Mouse (Mus musculus) CH12.LX (cell line): Measurements from ENCODE around the gene Edn2. TPM values are rescaled to one million over a fixed set of nuclear protein-coding genes. Genes with fewer than 3 reads are reported as not detected.

Experiments
- DNase-seq: peaks from one replicate; pipeline ENCODE4 v3.0.0-alpha.2; 2013; ENCODE audit errors: extremely low read depth
- H3K27ac ChIP-seq: 2 replicates; pipeline ENCODE4 v1.5.1; 2012; ENCODE audit warnings: low read depth, mild to moderate bottlenecking, control low read depth, moderate library complexity; ENCODE audit not compliant: insufficient read depth
- H3K27me3 ChIP-seq: replicated peaks from 2 replicates; pipeline ENCODE3; 2012; ENCODE audit warnings: inconsistent platforms
- H3K36me3 ChIP-seq, 2 experiments: replicated peaks in 1 of 2; 2 replicates each; pipeline versions ENCODE3 to v1.6.1; 2012; ENCODE audit warnings: inconsistent platforms in 1 of 2, low read length in 1 of 2, mild to moderate bottlenecking in 1 of 2, mixed read lengths in 1 of 2, moderate library complexity in 1 of 2; ENCODE audit not compliant: control insufficient read depth in 1 of 2, insufficient read depth in 1 of 2
- H3K4me1 ChIP-seq, 2 experiments: 2 replicates each; pipeline ENCODE4 v1.6.1; 2012; ENCODE audit warnings: inconsistent platforms in 1 of 2, moderate library complexity in 1 of 2; ENCODE audit not compliant: insufficient read depth in 2 of 2, control insufficient read depth in 1 of 2
- H3K4me2 ChIP-seq: 2 replicates; pipeline ENCODE4 v1.6.1; 2012; ENCODE audit warnings: low read depth, mild to moderate bottlenecking, control low read depth; ENCODE audit not compliant: poor library complexity, insufficient read depth, severe bottlenecking
- H3K4me3 ChIP-seq, 3 experiments: fragments of 150-350 bp in 1 of 3; sonication (generic) in 1 of 3; replicated peaks in 1 of 3; 2 replicates each; pipeline versions ENCODE3 to v1.5.1; 2011 to 2012; ENCODE audit warnings: low read depth in 2 of 3, low read length in 2 of 3, mild to moderate bottlenecking in 2 of 3, moderate library complexity in 2 of 3, control low read depth in 1 of 3, improper control_type of control experiment in 1 of 3, inconsistent platforms in 1 of 3, mixed read lengths in 1 of 3; ENCODE audit not compliant: poor library complexity in 1 of 3
- H3K79me2 ChIP-seq: replicated peaks from 2 replicates; pipeline ENCODE4 v1.6.1; 2012; ENCODE audit warnings: mild to moderate bottlenecking, moderate library complexity; ENCODE audit not compliant: control insufficient read depth, poor library complexity, insufficient read depth, severe bottlenecking; ENCODE audit errors: extremely low read depth
- H3K9ac ChIP-seq: 2 replicates; pipeline ENCODE4 v1.6.1; 2012; ENCODE audit warnings: low read depth, mild to moderate bottlenecking, control low read depth, moderate library complexity; ENCODE audit not compliant: insufficient read depth
- H3K9me3 ChIP-seq: replicated peaks from 2 replicates; pipeline ENCODE3; 2012; ENCODE audit warnings: low read length, inconsistent platforms, mixed read lengths
- BHLHE40 ChIP-seq: IDR thresholded peaks from 2 replicates; pipeline ENCODE4 v1.6.1; 2011; ENCODE audit warnings: mild to moderate bottlenecking, low read depth, low read length, improper control_type of control experiment
- CHD1 ChIP-seq: IDR thresholded peaks from 2 replicates; pipeline ENCODE4 v1.6.1; 2012; ENCODE audit warnings: low read depth, low read length, improper control_type of control experiment, inconsistent platforms
- CTCF ChIP-seq, 2 experiments: IDR thresholded peaks in 1 of 2; conservative IDR thresholded peaks in 1 of 2; 2 replicates each; pipeline ENCODE4 v1.5.1; 2011 to 2012; ENCODE audit warnings: low read depth in 2 of 2, low read length in 2 of 2, improper control_type of control experiment in 1 of 2, inconsistent platforms in 1 of 2, mild to moderate bottlenecking in 1 of 2, moderate library complexity in 1 of 2
- EP300 ChIP-seq: IDR thresholded peaks from 2 replicates; pipeline ENCODE4 v1.6.1; 2011; ENCODE audit warnings: low read length, improper control_type of control experiment
- GABPA ChIP-seq: IDR thresholded peaks from 2 replicates; pipeline ENCODE4 v1.6.1; 2012; ENCODE audit warnings: low read depth, low read length, improper control_type of control experiment, inconsistent platforms; ENCODE audit not compliant: insufficient replicate concordance
- HCFC1 ChIP-seq: IDR thresholded peaks from 2 replicates; pipeline ENCODE4 v1.6.1; 2012; ENCODE audit warnings: low read depth, mild to moderate bottlenecking, inconsistent platforms, low read length, improper control_type of control experiment
- JUND ChIP-seq: conservative IDR thresholded peaks from 2 replicates; pipeline ENCODE4 v1.6.1; 2011; ENCODE audit warnings: low read depth, low read length, improper control_type of control experiment
- MAFK ChIP-seq: IDR thresholded peaks from 2 replicates; pipeline ENCODE4 v1.6.1; 2011; ENCODE audit warnings: low read length, improper control_type of control experiment; ENCODE audit not compliant: insufficient replicate concordance
- MAX ChIP-seq: IDR thresholded peaks from 2 replicates; pipeline ENCODE4 v1.6.1; 2011; ENCODE audit warnings: low read length, improper control_type of control experiment
- MAZ ChIP-seq: IDR thresholded peaks from 2 replicates; pipeline ENCODE4 v1.6.1; 2012; ENCODE audit warnings: low read depth, mild to moderate bottlenecking, inconsistent platforms, low read length, improper control_type of control experiment, moderate library complexity
- MXI1 ChIP-seq: IDR thresholded peaks from 2 replicates; pipeline ENCODE4 v1.6.1; 2011; ENCODE audit warnings: mild to moderate bottlenecking, low read depth, low read length, improper control_type of control experiment
- NRF1 ChIP-seq: IDR thresholded peaks from 2 replicates; pipeline ENCODE4 v1.6.1; 2014; ENCODE audit warnings: low read depth, mild to moderate bottlenecking, inconsistent platforms, low read length, improper control_type of control experiment, moderate library complexity
- PAX5 ChIP-seq: IDR thresholded peaks from 2 replicates; pipeline ENCODE4 v1.6.1; 2012; ENCODE audit warnings: low read length, inconsistent platforms, mixed read lengths
- POLR2A ChIP-seq: IDR thresholded peaks from 2 replicates; pipeline ENCODE4 v1.6.1; 2011; ENCODE audit warnings: low read depth, mild to moderate bottlenecking, improper control_type of control experiment, low read length
- POLR2AphosphoS2 ChIP-seq: IDR thresholded peaks from 2 replicates; pipeline ENCODE4 v1.6.1; 2011; ENCODE audit warnings: low read depth, low read length, improper control_type of control experiment
- RAD21 ChIP-seq: IDR thresholded peaks from 2 replicates; pipeline ENCODE4 v1.6.1; 2011; ENCODE audit warnings: low read depth, mild to moderate bottlenecking, low read length, improper control_type of control experiment, moderate library complexity
- RCOR1 ChIP-seq: conservative IDR thresholded peaks from 2 replicates; pipeline ENCODE4 v1.6.1; 2012; ENCODE audit warnings: low read depth, mild to moderate bottlenecking, inconsistent platforms, low read length, improper control_type of control experiment
- SMC3 ChIP-seq: IDR thresholded peaks from 2 replicates; pipeline ENCODE4 v1.6.1; 2011; ENCODE audit warnings: low read depth, low read length, improper control_type of control experiment
- TCF12 ChIP-seq: IDR thresholded peaks from 2 replicates; pipeline ENCODE4 v1.6.1; 2014; ENCODE audit warnings: low read depth, mild to moderate bottlenecking, inconsistent platforms, low read length, improper control_type of control experiment
- USF1 ChIP-seq: IDR thresholded peaks from 2 replicates; pipeline ENCODE4 v1.6.1; 2014; ENCODE audit warnings: low read depth, mild to moderate bottlenecking, inconsistent platforms, low read length, improper control_type of control experiment
- USF2 ChIP-seq: conservative IDR thresholded peaks from 2 replicates; pipeline ENCODE4 v1.6.1; 2011; ENCODE audit warnings: low read depth, low read length, improper control_type of control experiment
- ZC3H11A ChIP-seq: IDR thresholded peaks from 2 replicates; pipeline ENCODE4 v1.6.1; 2012; ENCODE audit warnings: low read depth, mild to moderate bottlenecking, inconsistent platforms, low read length, improper control_type of control experiment
- ZMIZ1 ChIP-seq: IDR thresholded peaks from 2 replicates; pipeline ENCODE4 v1.6.1; 2012; ENCODE audit warnings: low read depth, mild to moderate bottlenecking, inconsistent platforms, low read length, improper control_type of control experiment
- ZNF384 ChIP-seq: IDR thresholded peaks from 2 replicates; pipeline ENCODE4 v1.6.1; 2012; ENCODE audit warnings: low read depth, low read length, improper control_type of control experiment, inconsistent platforms
- dilution Hi-C: fragments of 300-500 bp; cut with MboI; formaldehyde crosslinking; loops from 2 replicates; pipeline ENCODE4 v1.14.3; 2020; ENCODE audit warnings: low sequenced_read_pairs; ENCODE audit not compliant: extremely low pct_unique_long_range_greater_than_20kb, extremely low pct_ligation_motif_present
- in situ Hi-C: fragments of 300-500 bp; cut with MboI; formaldehyde crosslinking; loops from 3 replicates; pipeline ENCODE4 v1.14.3; 2019; ENCODE audit warnings: low sequenced_read_pairs, low pct_ligation_motif_present, low pct_unique_long_range_greater_than_20kb, mixed read lengths
- polyA plus RNA-seq: library from polyadenylated mRNA; unstranded; fragments of >175 nt; gene quantifications from 2 replicates; pipeline ENCODE4 v1.2.1, GENCODE M21; 2012; ENCODE audit warnings: low read depth; ENCODE audit not compliant: insufficient read length
- total RNA-seq, 2 experiments: library from RNA; depleted of rRNA; stranded (reverse); fragments of 300-350 nt in 1 of 2; fragments of >200 nt in 1 of 2; gene quantifications; 2 replicates each; pipeline ENCODE4 v1.2.3; 2012 to 2014

Edn2 gene
- total and polyA plus RNA-seq, 3 experiments, result not detected

DNA sequence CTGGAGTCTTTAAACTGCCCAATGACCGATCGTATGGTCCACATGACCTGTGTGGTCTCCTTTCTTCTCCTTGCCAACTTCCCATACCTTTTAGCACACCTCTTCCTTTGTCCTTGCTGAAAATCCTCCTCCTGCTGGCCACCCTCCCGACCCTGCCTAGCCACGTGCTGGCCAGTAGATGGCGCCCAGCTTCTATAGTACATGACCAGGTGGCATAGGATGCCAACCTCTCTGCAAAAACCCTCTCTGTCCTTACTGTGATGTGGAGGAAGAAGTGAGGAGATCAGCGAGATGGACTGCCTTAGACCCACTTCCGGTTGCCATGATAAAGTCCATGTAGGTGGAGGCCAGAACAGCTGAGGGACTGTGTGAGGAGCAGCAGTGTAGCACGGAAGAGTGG lies 40.7 kb upstream of the Edn2 start:
- H3K9me3 ChIP-seq, result peaks cover 15% of the 10 kb centered on the region
- no peaks in the 10 kb centered on the region for H3K79me2 ChIP-seq
- H3K36me3 ChIP-seq, result peaks cover 47 to 95% of the 10 kb centered on the region in 2 experiments
- peak; percentile 53 for DNase-seq
- peaks cover 0 to 29% of the 10 kb centered on the region in 2 experiments; a peak in 2 of 4 replicates for H3K4me1 ChIP-seq
- no peak overlapping the region for H3K9ac ChIP-seq
- H3K4me2 ChIP-seq, result no peak overlapping the region
- TF ChIP-seq HCFC1 (no peak), EP300 (no peak), POLR2A (no peak), ZC3H11A (0 out of 2 replicates have a peak, but pooled peaks have one; percentile 11), CTCF (conservative IDR thresholded peaks at IDR 0.05 in 1 of 2, IDR thresholded peaks at IDR 0.05 in 1 of 2; ENCODE audit: low read depth in 2 of 2, low read length in 2 of 2) (peak; percentile 61 to 85; a peak in 3 of 4 replicates), USF1 (no peak), JUND (no peak), ZNF384 (no peak), POLR2AphosphoS2 (no peak), SMC3 (peak; percentile 60), MAZ (no peak), TCF12 (no peak), RCOR1 (no peak), MAX (peak; percentile 85), PAX5 (no peak), ZMIZ1 (no peak), RAD21 (peak; percentile 60), BHLHE40 (no peak), MAFK (no peak)
- H3K4me3 ChIP-seq, result no peak overlapping the region
- in situ Hi-C loops, result loop anchor here (10.0 kb wide), 1 partner anchor 205 kb away; no protein-coding TSS in a partner anchor
- H3K27ac ChIP-seq, result no peak overlapping the region
- H3K27me3 ChIP-seq, result no peaks in the 10 kb centered on the region
- dilution Hi-C loops, result no loop called here

DNA sequence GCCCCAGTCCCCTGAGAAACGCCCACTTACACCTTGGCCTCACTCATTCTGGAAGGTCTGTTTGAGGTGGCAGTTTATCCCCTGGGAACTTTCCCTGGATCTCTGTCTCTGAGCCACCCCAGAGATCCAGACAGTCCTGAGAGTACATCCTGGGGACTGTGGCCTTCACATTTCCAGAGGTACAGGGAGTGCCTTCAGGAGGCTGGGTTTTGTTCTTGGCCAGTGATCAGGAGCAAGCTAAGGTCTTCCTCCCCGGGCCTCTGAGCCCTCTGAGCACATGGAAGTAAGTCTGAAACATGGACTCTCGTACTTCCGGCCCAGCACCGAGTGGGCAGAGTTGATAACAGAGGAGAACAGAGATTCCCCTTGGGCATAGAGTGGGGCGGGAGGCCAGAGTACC lies 36.4 kb upstream of the Edn2 start:
- no peak overlapping the region for H3K4me2 ChIP-seq
- in situ Hi-C loops (loop anchor here (10.0 kb wide), 1 partner anchor 210 kb away; no protein-coding TSS in a partner anchor), dilution Hi-C loops (no loop called here)
- H3K9ac ChIP-seq, result no peak overlapping the region
- peaks cover 54 to 90% of the 10 kb centered on the region in 2 experiments for H3K36me3 ChIP-seq
- H3K27ac ChIP-seq, result no peak overlapping the region
- no peaks in the 10 kb centered on the region for H3K27me3 ChIP-seq
- no peak overlapping the region for H3K4me3 ChIP-seq
- H3K4me1 ChIP-seq, result peaks cover 7 to 60% of the 10 kb centered on the region in 2 experiments
- no peaks in the 10 kb centered on the region for H3K9me3 ChIP-seq
- no peak for TF ChIP-seq GABPA
- TF ChIP-seq JUND, result no peak
- no peak for TF ChIP-seq USF2
- no peak for TF ChIP-seq CHD1
- TF ChIP-seq RCOR1, result no peak
- no peak for TF ChIP-seq POLR2A
- TF ChIP-seq PAX5, result no peak
- TF ChIP-seq CTCF (conservative IDR thresholded peaks at IDR 0.05 in 1 of 2, IDR thresholded peaks at IDR 0.05 in 1 of 2; ENCODE audit: low read depth in 2 of 2, low read length in 2 of 2), result no peak
- no peak for TF ChIP-seq NRF1
- TF ChIP-seq MXI1, result no peak
- no peak for DNase-seq
- H3K79me2 ChIP-seq, result no peaks in the 10 kb centered on the region
